Mouse (Mus musculus) adrenal gland (tissue): Measurements from ENCODE around the gene Rsph9.

Experiments used
- intact Hi-C: fragments of 180-260 bp; cut with DNase I; formaldehyde crosslinking; loops from one replicate; pipeline ENCODE4 v1.15.1; 2025

Rsph9 gene

GRCm38 (mm10) chr17:46110402-46111289, 33.4 kb downstream of the Rsph9 start, which contains the start of gene Mrps18a:
Mrps18a (plus strand) TSS chr17:46110986.
- intact Hi-C loops: loop anchor here (5.0 kb wide), 1 partner anchor 73 kb away; no protein-coding TSS in a partner anchor

GRCm38 (mm10) chr17:46108286-46108685, 35.7 kb downstream of the Rsph9 start:
- intact Hi-C loops: no loop called here

DNA sequence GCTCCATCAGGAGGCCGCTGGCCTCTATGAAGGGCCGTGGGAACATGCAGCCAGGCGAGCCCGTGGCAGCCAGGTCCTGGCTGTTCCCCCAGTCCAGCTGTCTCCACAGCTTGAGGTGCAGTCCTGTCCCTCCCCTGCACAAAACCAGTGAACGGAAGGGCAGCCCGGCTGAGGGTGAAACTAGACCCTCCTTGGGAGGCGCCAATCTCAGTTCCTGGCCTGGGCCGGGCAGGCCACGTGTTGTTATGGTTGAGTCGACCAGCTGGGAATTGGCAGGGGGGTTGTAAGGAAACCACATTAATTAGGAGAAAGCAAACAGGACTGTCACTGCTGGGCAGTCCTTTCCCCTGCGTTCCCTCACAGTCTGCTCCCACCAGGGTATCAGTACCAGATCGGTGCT, 39.5 kb downstream of the Rsph9 start:
- intact Hi-C loops: no loop called here

DNA sequence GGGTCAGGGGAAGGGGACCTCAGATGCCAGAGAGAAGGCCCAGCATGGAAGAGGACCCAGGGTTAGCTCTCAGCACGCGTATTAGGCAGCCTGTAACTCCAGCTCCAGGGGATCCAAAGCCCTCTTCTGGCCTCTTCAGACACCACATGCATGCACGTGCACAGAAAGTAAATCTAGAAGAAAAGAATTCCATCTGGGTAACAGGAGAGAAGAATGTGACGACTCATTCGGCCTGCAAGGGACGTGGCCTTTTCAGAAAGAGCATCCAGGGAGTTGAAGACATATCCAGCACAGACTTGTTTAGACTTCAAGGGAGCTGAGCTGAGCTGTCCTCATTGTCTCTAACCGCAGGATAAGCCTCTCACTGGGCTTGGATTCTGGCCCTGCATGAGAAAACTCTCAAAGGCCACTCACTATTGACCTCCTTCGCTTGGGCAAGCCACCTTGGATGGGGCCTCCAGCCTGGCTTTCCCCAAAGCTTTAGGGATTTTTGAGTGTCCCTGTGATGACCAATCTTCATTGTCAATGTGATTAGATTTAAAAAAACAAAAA, 41.3 kb downstream of the Rsph9 start:
- intact Hi-C loops: no loop called here

- intact Hi-C loops: no loop called here
These were observed 42.1 kb downstream of the Rsph9 start for GRCm38 (mm10) chr17:46101906-46102305.

DNA sequence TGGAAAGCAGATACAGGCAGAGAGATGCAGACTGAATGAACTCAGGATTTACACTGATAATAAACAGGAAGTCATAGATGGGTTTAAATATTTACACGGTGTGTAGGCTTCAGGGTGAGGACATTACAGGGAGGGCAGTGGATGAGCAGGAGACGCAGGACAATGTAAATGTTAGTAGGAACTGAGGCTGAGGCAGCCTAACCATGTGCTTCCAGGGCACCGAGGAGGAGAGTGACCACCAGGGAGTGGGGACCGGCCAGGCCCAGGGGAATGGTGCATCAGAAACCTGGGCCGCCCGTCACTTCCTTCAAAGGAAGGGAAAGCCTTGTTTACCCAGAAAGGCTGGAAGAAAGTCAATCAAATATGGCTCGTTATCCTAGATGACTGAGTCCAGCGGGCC, 45.5 kb downstream of the Rsph9 start:
- intact Hi-C loops: no loop called here

GRCm38 (mm10) chr17:46091899-46092298, 52.1 kb downstream of the Rsph9 start:
- intact Hi-C loops: no loop called here

- intact Hi-C loops: no loop called here
These were observed 52.7 kb downstream of the Rsph9 start for GRCm38 (mm10) chr17:46091351-46091750.

GRCm38 (mm10) chr17:46086341-46086870, 57.6 kb downstream of the Rsph9 start:
- intact Hi-C loops: no loop called here

DNA sequence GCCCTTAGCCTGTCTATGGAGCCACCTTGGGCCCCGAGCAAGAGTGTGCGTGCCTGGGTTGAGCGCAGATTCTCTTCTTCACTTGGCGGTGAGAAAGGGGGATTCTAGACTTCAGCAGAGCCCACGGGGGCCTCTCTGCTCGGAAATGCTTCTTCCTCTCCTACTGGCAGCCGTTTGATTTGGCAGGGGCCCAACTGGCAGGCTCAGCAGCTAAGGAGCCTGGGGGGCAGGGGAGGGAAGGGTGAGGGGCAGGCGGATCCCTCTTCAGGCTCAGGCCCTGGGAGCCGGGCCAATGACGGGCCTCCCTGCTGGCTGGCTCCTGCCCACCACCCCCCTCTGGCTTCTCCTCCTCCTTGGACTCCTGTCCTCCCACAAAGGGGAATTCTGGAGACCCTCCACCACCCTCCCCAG, 59.9 kb downstream of the Rsph9 start:
- intact Hi-C loops: no loop called here

DNA sequence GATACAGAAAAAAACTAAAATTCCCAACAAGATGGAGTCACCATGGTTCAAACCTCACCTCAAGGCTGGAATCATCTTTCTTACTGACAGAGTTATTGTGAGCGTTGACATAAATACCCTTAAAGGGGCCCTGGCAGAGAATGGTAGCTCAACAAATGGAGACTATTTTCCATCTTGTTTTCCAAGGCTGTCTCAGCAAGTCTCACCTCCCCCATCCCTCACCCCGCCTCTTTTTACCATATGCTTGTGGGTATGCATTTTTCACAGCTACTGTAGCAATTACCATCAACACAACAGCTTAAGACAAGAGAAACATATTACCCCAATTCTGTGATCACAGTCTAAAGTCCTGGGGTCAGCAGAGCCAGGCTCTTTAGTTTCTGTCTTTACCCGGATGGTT, 60.6 kb downstream of the Rsph9 start:
- intact Hi-C loops: no loop called here

GRCm38 (mm10) chr17:46081657-46082056, 62.4 kb downstream of the Rsph9 start:
- intact Hi-C loops: no loop called here

GRCm38 (mm10) chr17:46081042-46081441, 63.0 kb downstream of the Rsph9 start:
- intact Hi-C loops: no loop called here

DNA sequence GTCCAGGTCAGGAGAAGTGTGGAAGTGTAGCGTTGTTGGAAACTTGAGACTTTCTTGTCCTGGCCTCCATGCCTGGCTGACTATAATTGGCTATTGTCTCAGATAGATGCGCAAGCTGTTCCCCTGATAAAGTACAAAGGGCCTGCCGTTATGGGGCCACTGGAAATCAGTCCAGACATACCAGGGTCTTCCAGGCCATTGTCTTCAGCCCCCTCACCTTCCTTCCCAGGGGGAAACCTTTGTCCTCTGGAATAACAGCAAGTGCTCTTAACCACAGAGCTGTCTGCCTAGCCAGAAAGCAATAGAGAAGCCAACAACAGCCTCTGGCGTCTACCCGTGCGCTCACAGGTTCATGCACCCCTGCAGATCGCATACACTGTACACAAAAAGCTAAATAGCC, 63.6 kb downstream of the Rsph9 start:
- intact Hi-C loops: no loop called here

GRCm38 (mm10) chr17:46079037-46079436, 65.0 kb downstream of the Rsph9 start:
- intact Hi-C loops: no loop called here

- intact Hi-C loops: no loop called here
These were observed 66.0 kb downstream of the Rsph9 start for GRCm38 (mm10) chr17:46077921-46078534.

- intact Hi-C loops: no loop called here
These were observed 67.8 kb downstream of the Rsph9 start for GRCm38 (mm10) chr17:46076260-46076551.

GRCm38 (mm10) chr17:46075551-46076259, 68.3 kb downstream of the Rsph9 start:
- intact Hi-C loops: no loop called here

GRCm38 (mm10) chr17:46075116-46075485, 68.9 kb downstream of the Rsph9 start:
- intact Hi-C loops: no loop called here

- intact Hi-C loops: no loop called here
These were observed 69.5 kb downstream of the Rsph9 start for GRCm38 (mm10) chr17:46074398-46075115.

- intact Hi-C loops: no loop called here
These were observed 70.2 kb downstream of the Rsph9 start for GRCm38 (mm10) chr17:46073730-46074301.
